Mouse (Mus musculus): ENCODE data around the gene Mrnip.

Mrnip gene

GRCm38 (mm10) chr11:50159347-50159746 lies 14.9 kb upstream of the Mrnip start:
- CTCF ChIA-PET, result no interaction called here

DNA sequence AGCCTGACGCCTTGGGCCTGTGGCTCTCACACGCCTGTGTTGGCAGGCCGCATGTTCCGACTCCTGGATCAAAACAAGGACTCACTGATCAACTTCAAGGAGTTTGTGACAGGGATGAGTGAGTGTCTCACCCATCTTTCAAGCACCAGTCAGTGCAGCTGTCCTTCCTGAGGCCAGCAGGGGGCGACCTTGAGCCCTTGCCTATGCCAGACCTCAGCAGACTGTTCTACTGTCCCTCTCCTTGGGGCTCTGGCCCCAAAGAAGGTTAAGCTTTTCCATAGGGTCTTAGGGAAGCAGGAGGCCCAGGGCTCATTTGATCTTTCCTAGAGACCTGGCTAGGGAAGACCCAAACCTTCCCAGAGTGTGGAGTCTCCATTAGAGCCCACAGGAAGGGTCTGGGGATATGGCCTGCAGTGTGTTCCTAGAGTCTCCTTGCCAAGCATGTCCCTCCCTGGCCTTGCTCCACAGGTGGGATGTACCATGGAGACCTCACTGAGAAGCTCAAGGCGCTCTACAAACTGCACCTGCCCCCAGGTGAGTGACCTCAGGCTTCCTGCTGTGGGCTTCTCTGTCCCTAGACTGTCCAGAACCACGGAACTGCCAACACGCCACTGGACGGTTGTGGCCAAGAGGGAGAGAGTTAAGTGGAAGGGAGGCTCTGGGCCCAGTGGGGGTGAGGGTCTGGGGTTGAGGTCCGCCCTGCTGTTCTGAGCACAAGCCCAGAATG lies 12.5 kb upstream of the Mrnip start:
- CTCF ChIA-PET, result interaction anchor here (0.5 to 1.9 kb wide), 2 partner anchors 69 to 82 kb away, joined by 3 to 8 read pairs; no protein-coding TSS in a partner anchor

- CTCF ChIA-PET, result interaction anchor here (1.9 kb wide), 1 partner anchor 69 kb away, joined by 8 read pairs; no protein-coding TSS in a partner anchor
Observed at GRCm38 (mm10) chr11:50162338-50163050, 11.8 kb upstream of the Mrnip start.

DNA sequence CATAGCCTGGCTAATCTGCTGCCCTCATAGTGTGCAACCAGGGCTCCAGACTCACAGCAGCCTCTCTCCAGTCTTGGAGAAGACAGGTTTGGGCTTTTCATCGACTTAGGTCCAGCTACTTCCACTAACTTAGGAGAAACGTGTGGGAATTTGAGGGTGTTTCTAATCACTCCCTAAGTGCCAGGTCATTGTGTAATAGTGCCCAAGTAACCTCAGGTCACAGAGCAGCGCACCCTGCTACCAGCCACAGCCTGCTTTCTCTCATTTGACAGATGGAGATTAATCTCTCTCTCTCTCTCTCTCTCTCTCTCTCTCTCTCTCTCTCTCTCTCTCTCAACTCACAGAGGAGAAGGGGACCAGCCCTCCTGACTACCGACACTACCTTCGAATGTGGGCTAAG lies 5.9 kb upstream of the Mrnip start:
- CTCF ChIA-PET, result interaction anchor here (0.7 kb wide), 1 partner anchor 20 kb away, joined by 9 read pairs; no protein-coding TSS in a partner anchor

GRCm38 (mm10) chr11:50174730-50175187 lies 515 bp downstream of the Mrnip start:
- CTCF ChIA-PET, result no interaction called here

- CTCF ChIA-PET, result no interaction called here
Observed at GRCm38 (mm10) chr11:50176351-50176750, 2.1 kb downstream of the Mrnip start.

- CTCF ChIA-PET, result no interaction called here
Observed at GRCm38 (mm10) chr11:50177111-50177510, 2.9 kb downstream of the Mrnip start.

- CTCF ChIA-PET, result no interaction called here
Observed at GRCm38 (mm10) chr11:50178532-50179488, 4.6 kb downstream of the Mrnip start.

GRCm38 (mm10) chr11:50180478-50181231 lies 6.4 kb downstream of the Mrnip start:
- CTCF ChIA-PET, result no interaction called here

DNA sequence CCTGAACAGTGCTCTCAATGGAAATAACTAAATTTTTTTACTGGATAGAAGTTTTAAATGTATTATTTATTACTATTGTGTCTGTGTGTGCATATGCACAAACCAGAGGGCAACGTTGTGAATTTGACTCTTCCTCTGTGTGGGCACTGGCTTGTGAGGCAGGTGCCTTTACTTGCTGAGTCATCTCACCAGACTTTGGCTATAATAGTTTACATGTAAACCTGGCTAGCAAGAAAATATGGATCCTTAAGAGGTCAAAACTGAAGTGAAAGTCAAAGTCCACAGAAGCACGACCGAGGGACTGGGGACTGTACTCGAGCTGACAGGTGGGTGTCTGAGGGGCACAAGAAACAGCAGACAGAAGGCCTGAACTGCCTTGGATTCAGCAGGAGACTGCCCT lies 8.5 kb downstream of the Mrnip start:
- CTCF ChIA-PET, result interaction anchor here (0.7 kb wide), 1 partner anchor 190 kb away, joined by 3 read pairs; no protein-coding TSS in a partner anchor

GRCm38 (mm10) chr11:50184788-50185187 lies 10.5 kb downstream of the Mrnip start:
- CTCF ChIA-PET, result no interaction called here

DNA sequence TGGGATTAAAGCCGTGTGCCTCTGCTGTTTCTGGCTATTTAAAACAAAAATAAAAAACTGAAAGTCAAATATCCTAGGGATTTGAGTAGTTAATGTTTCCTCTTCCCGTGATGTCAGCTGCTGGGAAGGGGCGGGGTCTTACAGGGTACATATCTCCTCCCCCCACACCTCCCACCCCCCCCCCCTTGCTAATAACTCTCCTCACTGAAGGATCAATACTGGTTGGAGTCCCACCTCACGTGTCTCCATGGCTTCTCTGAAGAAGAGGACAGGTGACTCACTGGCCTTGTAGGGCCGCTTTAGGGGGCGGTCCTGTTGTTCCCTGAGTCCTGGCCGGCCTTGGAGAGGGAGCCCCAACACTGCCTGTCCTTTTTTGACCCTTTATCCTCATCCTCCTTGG lies 14.4 kb downstream of the Mrnip start:
- CTCF ChIA-PET, result interaction anchor here (0.5 kb wide), 1 partner anchor 130 kb away, joined by 3 read pairs; no protein-coding TSS in a partner anchor

DNA sequence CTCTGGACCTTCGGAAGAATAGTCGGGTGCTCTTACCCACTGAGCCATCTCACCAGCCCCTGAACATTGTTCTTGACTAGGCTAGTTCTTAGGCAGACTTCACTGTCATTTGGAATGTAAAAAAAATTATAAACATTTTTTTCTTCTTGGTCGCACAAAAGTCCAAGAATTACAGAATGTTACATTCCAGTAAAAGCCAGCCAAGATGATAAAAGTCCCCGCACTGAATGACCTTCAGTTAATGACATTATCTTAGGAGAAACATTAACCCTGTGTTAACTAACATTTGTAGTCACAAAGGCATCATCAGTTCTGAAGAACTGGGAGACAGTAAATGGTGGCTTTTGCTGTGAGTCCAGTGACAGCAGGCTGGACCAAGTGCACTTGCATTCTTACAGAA lies 16.1 kb downstream of the Mrnip start:
- CTCF ChIA-PET, result no interaction called here

GRCm38 (mm10) chr11:50192278-50192677 lies 18.0 kb downstream of the Mrnip start:
- CTCF ChIA-PET, result no interaction called here

GRCm38 (mm10) chr11:50194070-50194469 lies 19.8 kb downstream of the Mrnip start:
- CTCF ChIA-PET, result no interaction called here

- CTCF ChIA-PET, result interaction anchor here (1.0 kb wide), 1 partner anchor 12 kb away, joined by 3 read pairs; no protein-coding TSS in a partner anchor
Observed at GRCm38 (mm10) chr11:50194793-50195192, 20.5 kb downstream of the Mrnip start.

DNA sequence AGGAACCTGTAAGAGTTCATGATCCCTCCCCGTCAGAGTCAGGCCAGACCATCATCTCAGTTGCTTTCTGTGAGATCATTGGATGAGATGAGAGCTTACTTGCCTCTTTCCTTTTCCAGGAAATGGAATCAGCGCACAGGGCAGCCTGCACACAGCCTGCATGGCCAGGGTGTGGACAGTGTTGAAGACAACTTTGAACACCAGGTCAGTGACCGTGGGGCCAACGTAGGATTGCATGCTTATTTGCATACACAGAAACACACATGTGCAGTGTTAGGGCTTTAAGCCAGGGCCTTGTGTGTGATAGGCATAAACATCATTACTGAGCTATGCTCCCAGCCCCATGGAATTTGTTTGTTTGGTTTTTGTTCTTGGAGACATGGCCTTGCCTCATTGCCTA lies 23.3 kb downstream of the Mrnip start:
- CTCF ChIA-PET, result no interaction called here

- CTCF ChIA-PET, result no interaction called here
Observed at GRCm38 (mm10) chr11:50198219-50198846, 24.1 kb downstream of the Mrnip start.

GRCm38 (mm10) chr11:50198916-50199315 lies 24.7 kb downstream of the Mrnip start:
- CTCF ChIA-PET, result no interaction called here

- CTCF ChIA-PET, result no interaction called here
Observed at GRCm38 (mm10) chr11:50200613-50201012, 26.4 kb downstream of the Mrnip start.

All from spleen, embryonic (tissue).